Comparison of ENCODE assay signal across 13 mouse cellular contexts in the genomic region with DNA sequence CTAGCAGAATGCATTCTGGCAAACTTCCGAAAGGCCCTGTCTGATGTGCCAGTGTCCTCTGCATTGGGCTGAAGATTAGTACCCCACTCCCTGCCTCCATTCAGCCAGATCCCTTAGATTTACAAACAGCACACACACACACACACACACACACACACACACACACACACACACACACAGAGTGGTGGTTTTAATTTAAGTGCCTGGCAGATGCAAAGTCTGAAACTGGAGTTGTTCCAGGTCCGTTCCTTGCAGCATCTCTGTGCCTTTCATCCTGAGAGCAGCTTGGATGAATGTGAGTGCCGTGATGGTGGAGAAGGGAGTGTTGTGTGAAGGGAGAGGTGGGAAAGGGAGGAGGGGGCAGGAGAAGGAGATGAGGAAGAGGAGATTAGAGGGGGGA. TPM values are rescaled to one million over a fixed set of nuclear protein-coding genes. Genes with fewer than 3 reads are reported as not detected.
DNase-seq lines count a peak whose midpoint lies in the region; ATAC-seq and TF ChIP-seq lines count a peak whose summit lies in the region.
"Had no signal": no experiment of that assay in that cellular context is flagged by ENCODE, and none has a peak within 500 bp of the region (broad histone marks: within the 10 kb centered on the region; RNA-seq: fewer than 3 reads in every experiment).

No protein-coding gene starts in this region.

- ATAC-seq in hindbrain, embryonic 15.5 days (ENCODE audit: low FRiP score, low read depth): no peak
- no peak for ATAC-seq in hindbrain, postnatal 0 days
- ATAC-seq in neural tube, embryonic 14.5 days (ENCODE audit: low read depth): no peak
- ATAC-seq: inflammation-experienced regulatory T-cells, adult 6 months; Patski had no signal

- peak overlapping the region; percentile 13; the same call in 1 of the 2 replicates for H3K4me2 ChIP-seq in hindbrain, embryonic 15.5 days
- H3K4me2 ChIP-seq in hindbrain, postnatal 0 days (ENCODE audit: low read depth, low read length): 0 out of 2 replicates have a peak overlapping the region, but pooled peaks have one; percentile 10
- peak overlapping the region; percentile 6; the same call in 1 of the 2 replicates for H3K4me2 ChIP-seq in neural tube, embryonic 14.5 days (ENCODE audit: low read depth, low read length)

- H3K36me3 ChIP-seq in hindbrain, embryonic 15.5 days: no peaks in the 10 kb centered on the region
- no peaks in the 10 kb centered on the region for H3K36me3 ChIP-seq in hindbrain, embryonic 10.5 days
- H3K36me3 ChIP-seq in embryonic facial prominence, embryonic 10.5 days (replicated peaks): no peaks in the 10 kb centered on the region
- no peaks in the 10 kb centered on the region for H3K36me3 ChIP-seq in hindbrain, postnatal 0 days (ENCODE audit: insufficient read depth, low read length)
- no peaks in the 10 kb centered on the region for H3K36me3 ChIP-seq in neural tube, embryonic 14.5 days (ENCODE audit: control insufficient read depth, insufficient read depth, low read length)

- H3K4me1 ChIP-seq in hindbrain, embryonic 15.5 days (replicated peaks): peaks cover 54% of the 10 kb centered on the region
- H3K4me1 ChIP-seq in hindbrain, embryonic 10.5 days (replicated peaks): peaks cover 47% of the 10 kb centered on the region
- peaks cover 40% of the 10 kb centered on the region for H3K4me1 ChIP-seq in embryonic facial prominence, embryonic 10.5 days
- H3K4me1 ChIP-seq in hindbrain, postnatal 0 days (ENCODE audit: insufficient read depth, low read length): peaks cover 19% of the 10 kb centered on the region
- H3K4me1 ChIP-seq in neural tube, embryonic 14.5 days (ENCODE audit: control insufficient read depth, insufficient read depth, low read length): peaks cover 14% of the 10 kb centered on the region

- H3K27me3 ChIP-seq in hindbrain, embryonic 15.5 days: no peaks in the 10 kb centered on the region
- peaks cover 40% of the 10 kb centered on the region for H3K27me3 ChIP-seq in hindbrain, embryonic 10.5 days (ENCODE audit: insufficient read depth, poor library complexity, severe bottlenecking)
- peaks cover 50% of the 10 kb centered on the region for H3K27me3 ChIP-seq in embryonic facial prominence, embryonic 10.5 days (replicated peaks; ENCODE audit: low read depth, poor library complexity, severe bottlenecking)
- no peaks in the 10 kb centered on the region for H3K27me3 ChIP-seq in hindbrain, postnatal 0 days (ENCODE audit: insufficient read depth, low read length)
- no peaks in the 10 kb centered on the region for H3K27me3 ChIP-seq in neural tube, embryonic 14.5 days (ENCODE audit: control insufficient read depth, insufficient read depth, low read length)

- no peaks in the 10 kb centered on the region for H3K9me3 ChIP-seq in hindbrain, embryonic 15.5 days
- no peaks in the 10 kb centered on the region for H3K9me3 ChIP-seq in hindbrain, embryonic 10.5 days
- H3K9me3 ChIP-seq in embryonic facial prominence, embryonic 10.5 days: no peaks in the 10 kb centered on the region
- H3K9me3 ChIP-seq in hindbrain, postnatal 0 days (ENCODE audit: low read length): no peaks in the 10 kb centered on the region
- H3K9me3 ChIP-seq in neural tube, embryonic 14.5 days (ENCODE audit: control insufficient read depth, low read length): no peaks in the 10 kb centered on the region

- H3K27ac ChIP-seq in hindbrain, embryonic 15.5 days (replicated peaks): peak overlapping the region; percentile 54; the same call in 1 of the 2 replicates
- H3K27ac ChIP-seq in hindbrain, embryonic 10.5 days: no peak overlapping the region
- H3K27ac ChIP-seq in embryonic facial prominence, embryonic 10.5 days (replicated peaks): peak overlapping the region; percentile 19; the same call in 1 of the 2 replicates
- peak overlapping the region; percentile 41; the same call in 1 of the 2 replicates for H3K27ac ChIP-seq in hindbrain, postnatal 0 days
- peak overlapping the region; percentile 34; the same call in 1 of the 2 replicates for H3K27ac ChIP-seq in neural tube, embryonic 14.5 days (ENCODE audit: low read depth, low read length)
- H3K27ac ChIP-seq: liver, embryonic 14.5 days had no signal

- H3K9ac ChIP-seq in hindbrain, embryonic 15.5 days: no peak overlapping the region
- H3K9ac ChIP-seq in hindbrain, postnatal 0 days (replicated peaks; ENCODE audit: low read length): no peak overlapping the region
- no peak overlapping the region for H3K9ac ChIP-seq in neural tube, embryonic 14.5 days (replicated peaks; ENCODE audit: low read depth, low read length)
- H3K9ac ChIP-seq: liver, embryonic 14.5 days had no signal

- no peak for TF ChIP-seq CTCF in hindbrain, postnatal 0 days (IDR thresholded peaks at IDR 0.05; ENCODE audit: low read depth)

- no peak for DNase-seq in hindbrain, embryonic 10.5 days (ENCODE audit: low spot score)
- no peak for DNase-seq in embryonic facial prominence, embryonic 10.5 days (ENCODE audit: low spot score)
- peak; percentile 69 for DNase-seq in hindbrain, postnatal 0 days (ENCODE audit: low spot score)
- DNase-seq in cerebellum, postnatal 4 days (ENCODE audit: low spot score in 2 of 2): no peak
- DNase-seq in urinary bladder, postnatal 36 days (ENCODE audit: low spot score in 2 of 2): no peak
- DNase-seq in heart, adult 18-20 months: no peak
- DNase-seq: thymus, postnatal 4 days had no signal

- H3K4me3 ChIP-seq in hindbrain, embryonic 15.5 days: no peak overlapping the region
- H3K4me3 ChIP-seq in hindbrain, embryonic 10.5 days: no peak overlapping the region
- H3K4me3 ChIP-seq in embryonic facial prominence, embryonic 10.5 days: no peak overlapping the region
- H3K4me3 ChIP-seq in hindbrain, postnatal 0 days (ENCODE audit: low read length): no peak overlapping the region
- no peak overlapping the region for H3K4me3 ChIP-seq in neural tube, embryonic 14.5 days (ENCODE audit: low read depth, low read length)

- WGBS in hindbrain, embryonic 15.5 days: 26% methylated on average over 3 of the region's 3 CpGs
- 49% methylated on average over 3 of the region's 3 CpGs for WGBS in hindbrain, embryonic 10.5 days
- WGBS in embryonic facial prominence, embryonic 10.5 days: 48% methylated on average over 3 of the region's 3 CpGs
- WGBS in hindbrain, postnatal 0 days: 21% methylated on average over 3 of the region's 3 CpGs
- WGBS in neural tube, embryonic 14.5 days: 31% methylated on average over 3 of the region's 3 CpGs

RNA-seq across cellular contexts. Expression of a gene that starts 4.2 kb away (rescaled TPM):
- polyA plus RNA-seq in hindbrain, embryonic 15.5 days (2015; fragmentation: Nextera tagmentation; extraction: Ambion mirVana): 4.1 and 4.7 TPM in 2 replicates
- polyA plus RNA-seq in hindbrain, embryonic 10.5 days (2016; fragmentation: Nextera tagmentation; extraction: Ambion mirVana): 0.34 and 1.2 TPM in 2 replicates
- polyA plus RNA-seq in embryonic facial prominence, embryonic 10.5 days (2016; fragmentation: Nextera tagmentation; extraction: Ambion mirVana): 0.06 and 0.15 TPM in 2 replicates
- total RNA-seq in hindbrain, postnatal 0 days (2014; rRNA removed): 8.2 and 11.1 TPM in 2 replicates
- polyA plus RNA-seq in hindbrain, postnatal 0 days (2015; fragmentation: Nextera tagmentation; extraction: Ambion mirVana): 2.5 and 3.1 TPM in 2 replicates
- polyA plus RNA-seq in neural tube, embryonic 14.5 days (2014; fragmentation: Nextera tagmentation; extraction: Ambion mirVana): 11.1 and 11.8 TPM in 2 replicates
- not detected for total RNA-seq in heart, adult 18-20 months (2021)
- total RNA-seq: megakaryocyte progenitor cell, adult 5-6 weeks had no signal
- polyA plus RNA-seq: Patski had no signal
